Mouse (Mus musculus) kidney, embryonic 15.5 days (tissue): Measurements from ENCODE around the gene Ifitm6. TPM values are rescaled to one million over a fixed set of nuclear protein-coding genes. Genes with fewer than 3 reads are reported as not detected.
"Not testable (repeated sequence)": the region's sequence is repeated elsewhere in the genome, so short reads cannot be mapped to it uniquely, and the experiment has no call there.

ENCODE experiments used
- ATAC-seq: fragments of 200-750 bp; cut with Nextera tagmentation; replicated peaks from 2 replicates; pipeline ENCODE4 v1.8.0; 2017; ENCODE audit warnings: moderate TSS enrichment; ENCODE audit not compliant: low FRiP score
- H3K27ac ChIP-seq: fragments of 300-500 bp; sonication (generic); 2 replicates; pipeline ENCODE4 v1.5.1; 2015; ENCODE audit warnings: mild to moderate bottlenecking, inconsistent platforms
- H3K27me3 ChIP-seq: fragments of 300-500 bp; sonication (generic); 2 replicates; pipeline ENCODE4 v1.6.1; 2015; ENCODE audit warnings: inconsistent platforms
- H3K36me3 ChIP-seq: fragments of 300-500 bp; sonication (generic); 2 replicates; pipeline ENCODE4 v1.6.1; 2015; ENCODE audit warnings: inconsistent platforms
- H3K4me1 ChIP-seq: fragments of 300-500 bp; sonication (generic); 2 replicates; pipeline ENCODE4 v1.6.1; 2015; ENCODE audit warnings: inconsistent platforms
- H3K4me2 ChIP-seq: fragments of 300-500 bp; sonication (generic); 2 replicates; pipeline ENCODE4 v1.6.1; 2015; ENCODE audit warnings: moderate library complexity, mild to moderate bottlenecking, inconsistent platforms
- H3K4me3 ChIP-seq: fragments of 300-500 bp; sonication (generic); replicated peaks from 2 replicates; pipeline ENCODE4 v1.5.1; 2015; ENCODE audit warnings: mild to moderate bottlenecking, inconsistent platforms
- H3K9ac ChIP-seq: fragments of 300-500 bp; sonication (generic); 2 replicates; pipeline ENCODE4 v1.6.1; 2015; ENCODE audit warnings: mild to moderate bottlenecking, inconsistent platforms
- H3K9me3 ChIP-seq: fragments of 300-500 bp; sonication (generic); replicated peaks from 2 replicates; pipeline ENCODE4 v1.6.1; 2016; ENCODE audit warnings: inconsistent platforms
- WGBS: fragments of 180-500 bp; shearing (Covaris S2); methylation state at CpG from one replicate; pipeline ENCODE4 v1.1.7; 2015; ENCODE audit warnings: mixed read lengths; 5-methylcytosine and 5-hydroxymethylcytosine counted together
- polyA plus RNA-seq: library from polyadenylated mRNA; unstranded; fragments of >200 nt; fragmentation: Nextera tagmentation; extraction: Ambion mirVana; gene quantifications from 2 replicates; pipeline ENCODE4 v1.2.1, GENCODE M21; 2015

Ifitm6 gene
- polyA plus RNA-seq, 1 experiment from 2014 or later = 2.2 TPM

- Histone ChIP-seq H3K27me3 (no peaks in the 10 kb centered on the region), H3K4me1 (peaks cover 12% of the 10 kb centered on the region), H3K27ac (no peak overlapping the region), H3K4me2 (no peak overlapping the region), H3K9me3 (no peaks in the 10 kb centered on the region), H3K36me3 (no peaks in the 10 kb centered on the region), H3K4me3 (no peak overlapping the region), H3K9ac (no peak overlapping the region)
- ATAC-seq = no peak
- WGBS = 90% methylated on average over 4 of the region's 4 CpGs
Measured at GRCm38 (mm10) chr7:141039386-141040107, 21.8 kb upstream of the Ifitm6 start.

- H3K27me3 ChIP-seq = no peaks in the 10 kb centered on the region
- H3K36me3 ChIP-seq = no peaks in the 10 kb centered on the region
- H3K4me2 ChIP-seq = no peak overlapping the region
- no peak for ATAC-seq
- no peak overlapping the region for H3K4me3 ChIP-seq
- H3K9ac ChIP-seq = no peak overlapping the region
- H3K4me1 ChIP-seq = peaks cover 12% of the 10 kb centered on the region
- H3K9me3 ChIP-seq = no peaks in the 10 kb centered on the region
- WGBS = 69% methylated on average over 20 of the region's 21 CpGs
- H3K27ac ChIP-seq = no peak overlapping the region
Measured at GRCm38 (mm10) chr7:141038090-141039032, 20.6 kb upstream of the Ifitm6 start.

- H3K4me3 ChIP-seq, ATAC-seq, H3K36me3 ChIP-seq, H3K27ac ChIP-seq, H3K4me2 ChIP-seq, H3K9ac ChIP-seq, H3K4me1 ChIP-seq, H3K9me3 ChIP-seq, H3K27me3 ChIP-seq: not testable (repeated sequence)
- 80% methylated on average over 1 of the region's 2 CpGs for WGBS
Measured at GRCm38 (mm10) chr7:141036624-141037023, 18.9 kb upstream of the Ifitm6 start.

GRCm38 (mm10) chr7:141032458-141033167 lies 14.9 kb upstream of the Ifitm6 start:
- ATAC-seq = no peak
- 83% methylated on average over 9 of the region's 9 CpGs for WGBS

GRCm38 (mm10) chr7:141030390-141030789 lies 12.7 kb upstream of the Ifitm6 start:
- Histone ChIP-seq H3K4me2 (no peak overlapping the region), H3K9me3 (no peaks in the 10 kb centered on the region), H3K27ac (no peak overlapping the region), H3K9ac (no peak overlapping the region), H3K4me3 (no peak overlapping the region), H3K27me3 (no peaks in the 10 kb centered on the region), H3K4me1 (peaks cover 4% of the 10 kb centered on the region), H3K36me3 (no peaks in the 10 kb centered on the region)
- whole genome bisulfite sequencing = 61% methylated on average over 3 of the region's 3 CpGs
- ATAC-seq = no peak

More at GRCm38 (mm10) chr7:141032458-141033167, 14.9 kb upstream of the Ifitm6 start:
- Histone ChIP-seq H3K36me3 (no peaks in the 10 kb centered on the region), H3K9ac (no peak overlapping the region), H3K9me3 (no peaks in the 10 kb centered on the region), H3K4me3 (no peak overlapping the region), H3K4me2 (no peak overlapping the region), H3K27ac (no peak overlapping the region), H3K4me1 (no peaks in the 10 kb centered on the region), H3K27me3 (no peaks in the 10 kb centered on the region)

GRCm38 (mm10) chr7:141028831-141029230 lies 11.1 kb upstream of the Ifitm6 start, which contains the start of gene Gm17387:
Gm17387 (plus strand) TSS chr7:141029131.
- Histone ChIP-seq H3K36me3 (no peaks in the 10 kb centered on the region), H3K27me3 (no peaks in the 10 kb centered on the region), H3K4me3 (no peak within 1 kb of the TSS), H3K4me2 (no peak within 1 kb of the TSS), H3K9me3 (no peaks in the 10 kb centered on the region), H3K4me1 (peaks cover 8% of the 10 kb centered on the region), H3K27ac (no peak within 1 kb of the TSS), H3K9ac (no peak within 1 kb of the TSS)
- 94% methylated on average over 2 of the region's 2 CpGs for WGBS
- ATAC-seq = no peak

GRCm38 (mm10) chr7:141026740-141027098 lies 9.0 kb upstream of the Ifitm6 start:
- ATAC-seq = no peak
- H3K9ac ChIP-seq = no peak overlapping the region
- H3K9me3 ChIP-seq = no peaks in the 10 kb centered on the region
- no peaks in the 10 kb centered on the region for H3K27me3 ChIP-seq
- WGBS = 66% methylated on average over 5 of the region's 5 CpGs
- H3K4me1 ChIP-seq = peaks cover 8% of the 10 kb centered on the region
- peak overlapping the region; percentile 19; the same call in 1 of the 2 replicates for H3K27ac ChIP-seq
- no peaks in the 10 kb centered on the region for H3K36me3 ChIP-seq
- H3K4me3 ChIP-seq = no peak overlapping the region
- H3K4me2 ChIP-seq = no peak overlapping the region

GRCm38 (mm10) chr7:141026097-141026739 lies 8.5 kb upstream of the Ifitm6 start:
- no peaks in the 10 kb centered on the region for H3K9me3 ChIP-seq
- no peak overlapping the region for H3K4me3 ChIP-seq
- H3K4me1 ChIP-seq = peaks cover 8% of the 10 kb centered on the region
- no peak overlapping the region for H3K4me2 ChIP-seq
- H3K36me3 ChIP-seq = no peaks in the 10 kb centered on the region
- 61% methylated on average over 6 of the region's 6 CpGs for WGBS
- no peak overlapping the region for H3K9ac ChIP-seq
- H3K27ac ChIP-seq = peak overlapping the region; percentile 19; the same call in 1 of the 2 replicates
- H3K27me3 ChIP-seq = no peaks in the 10 kb centered on the region
- no peak for ATAC-seq

- no peak overlapping the region for H3K9ac ChIP-seq
- WGBS = 48% methylated on average over 6 of the region's 6 CpGs
Measured at GRCm38 (mm10) chr7:141024865-141025838, 7.4 kb upstream of the Ifitm6 start.

GRCm38 (mm10) chr7:141021489-141022449 lies 4.0 kb upstream of the Ifitm6 start:
- H3K4me3 ChIP-seq = no peak overlapping the region
- 86% methylated on average over 14 of the region's 14 CpGs for WGBS

More at GRCm38 (mm10) chr7:141024865-141025838, 7.4 kb upstream of the Ifitm6 start:
- H3K4me3 ChIP-seq = no peak overlapping the region
- no peaks in the 10 kb centered on the region for H3K9me3 ChIP-seq
- H3K4me2 ChIP-seq = no peak overlapping the region
- H3K4me1 ChIP-seq = peaks cover 8% of the 10 kb centered on the region
- no peaks in the 10 kb centered on the region for H3K36me3 ChIP-seq
- H3K27ac ChIP-seq = peak overlapping the region; percentile 48; the same call in 1 of the 2 replicates
- ATAC-seq = no peak
- no peaks in the 10 kb centered on the region for H3K27me3 ChIP-seq

More at GRCm38 (mm10) chr7:141021489-141022449, 4.0 kb upstream of the Ifitm6 start:
- no peak overlapping the region for H3K4me2 ChIP-seq
- no peaks in the 10 kb centered on the region for H3K27me3 ChIP-seq
- no peaks in the 10 kb centered on the region for H3K36me3 ChIP-seq
- no peak for ATAC-seq
- peaks cover 8% of the 10 kb centered on the region for H3K4me1 ChIP-seq
- H3K9me3 ChIP-seq = no peaks in the 10 kb centered on the region
- no peak overlapping the region for H3K9ac ChIP-seq
- H3K27ac ChIP-seq = no peak overlapping the region
